Mouse (Mus musculus) NIH3T3 (cell line): ENCODE results near the gene Nol3.
A peak's percentile ranks its signal among the peaks of the same experiment; 100 is the strongest.
"Not testable (repeated sequence)": the region's sequence is repeated elsewhere in the genome, so short reads cannot be mapped to it uniquely, and the experiment has no call there.

Experiments used
- DNase-seq: peaks from one replicate; pipeline ENCODE4 v3.0.0-alpha.2; 2012; ENCODE audit warnings: low read depth

Nol3 gene

GRCm38 (mm10) chr8:105289805-105290460, 14.0 kb downstream of the Nol3 start, which contains the start of gene 4931428F04Rik:
4931428F04Rik (minus strand) TSS chr8:105289864.
- peak; percentile 33 for DNase-seq

DNA sequence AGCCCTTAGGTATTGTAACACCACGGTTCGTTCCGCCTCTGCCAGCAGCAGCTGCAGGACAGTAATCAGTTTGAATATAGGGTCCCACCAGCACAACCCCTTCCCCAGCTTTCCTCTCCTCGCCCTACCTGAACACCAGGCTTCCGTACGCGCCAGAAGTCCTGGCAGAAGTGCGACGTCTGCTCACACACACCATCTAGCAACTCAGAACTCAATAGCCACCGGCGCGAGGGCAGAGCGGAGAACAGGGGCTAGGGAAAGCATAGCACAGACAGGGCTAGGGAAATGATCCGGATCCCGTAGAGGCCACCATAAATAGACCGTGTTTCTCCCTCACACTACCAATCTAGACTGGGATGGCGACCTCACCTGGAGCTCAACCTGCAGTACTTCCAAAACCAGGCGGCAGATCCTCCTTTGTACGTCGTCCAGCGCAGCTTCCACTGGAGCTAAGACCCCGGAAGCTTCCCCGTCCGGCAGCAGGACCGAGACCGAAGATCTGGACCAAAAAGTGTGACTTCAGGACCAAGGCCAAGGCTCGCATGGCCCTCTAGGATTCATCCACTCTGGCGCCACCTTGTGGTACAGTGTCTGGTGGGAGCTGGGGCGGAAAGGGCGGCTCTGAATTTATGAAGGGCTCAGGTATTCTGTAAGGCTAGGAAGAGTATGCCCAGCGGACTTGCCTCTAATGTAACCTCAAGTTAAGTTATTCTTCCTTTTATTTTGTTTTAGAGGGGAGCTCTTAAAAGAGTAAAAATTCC, 14.8 kb downstream of the Nol3 start:
- DNase-seq = peak; percentile 88

DNA sequence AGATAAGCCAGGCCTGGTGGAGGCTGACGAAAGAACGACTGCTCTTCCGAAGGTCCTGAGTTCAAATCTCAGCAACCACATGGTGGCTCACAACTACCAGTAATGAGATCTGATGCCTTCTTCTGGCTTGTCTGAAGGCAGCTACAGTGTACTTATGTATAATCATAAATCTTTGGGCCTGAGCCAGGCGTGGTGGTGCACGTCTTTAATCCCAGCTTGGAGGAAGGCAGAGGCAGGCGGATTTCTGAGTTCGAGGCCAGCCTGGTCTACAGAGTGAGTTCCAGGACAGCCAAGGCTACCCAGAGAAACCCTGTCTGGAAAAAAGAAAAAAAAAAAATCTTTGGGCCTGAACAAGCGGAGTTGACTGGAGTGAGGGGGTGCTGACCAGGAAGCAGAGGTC, 15.4 kb downstream of the Nol3 start:
- not testable (repeated sequence) for DNase-seq

DNA sequence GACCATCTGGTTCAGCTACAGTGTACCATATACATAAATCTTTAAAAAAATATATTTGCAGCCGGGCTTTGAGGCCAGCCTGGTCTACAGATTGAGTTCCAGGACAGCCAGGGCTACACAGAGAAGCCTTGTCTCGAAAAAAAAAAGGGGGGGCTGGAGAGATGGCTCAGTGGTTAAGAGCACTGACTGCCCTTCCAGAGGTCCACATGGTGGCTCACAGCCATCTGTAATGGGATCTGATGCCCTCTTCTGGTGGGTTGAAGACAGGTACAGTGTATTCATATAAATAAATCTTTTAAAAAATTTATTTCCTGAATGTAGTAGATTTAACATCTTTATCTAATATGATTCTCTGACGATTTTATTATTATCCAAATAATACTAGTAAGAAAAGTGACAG, 15.9 kb downstream of the Nol3 start:
- peak; percentile 51 for DNase-seq

- DNase-seq = peak; percentile 83
These were observed 16.5 kb downstream of the Nol3 start for GRCm38 (mm10) chr8:105292471-105292870.

- DNase-seq = no peak
These were observed 17.5 kb downstream of the Nol3 start for GRCm38 (mm10) chr8:105293405-105293804.

- no peak for DNase-seq
These were observed 18.8 kb downstream of the Nol3 start for GRCm38 (mm10) chr8:105294776-105295175.

GRCm38 (mm10) chr8:105295256-105295655, 19.3 kb downstream of the Nol3 start:
- DNase-seq = no peak

- DNase-seq = no peak
These were observed 20.1 kb downstream of the Nol3 start, which contains the start of gene Exoc3l for GRCm38 (mm10) chr8:105295895-105296573. Exoc3l (minus strand) TSS chr8:105296101.

GRCm38 (mm10) chr8:105297511-105298192, 21.7 kb downstream of the Nol3 start, which contains the start of gene E2f4:
E2f4 (plus strand) TSS chr8:105297663.
- peak; percentile 95 for DNase-seq

DNA sequence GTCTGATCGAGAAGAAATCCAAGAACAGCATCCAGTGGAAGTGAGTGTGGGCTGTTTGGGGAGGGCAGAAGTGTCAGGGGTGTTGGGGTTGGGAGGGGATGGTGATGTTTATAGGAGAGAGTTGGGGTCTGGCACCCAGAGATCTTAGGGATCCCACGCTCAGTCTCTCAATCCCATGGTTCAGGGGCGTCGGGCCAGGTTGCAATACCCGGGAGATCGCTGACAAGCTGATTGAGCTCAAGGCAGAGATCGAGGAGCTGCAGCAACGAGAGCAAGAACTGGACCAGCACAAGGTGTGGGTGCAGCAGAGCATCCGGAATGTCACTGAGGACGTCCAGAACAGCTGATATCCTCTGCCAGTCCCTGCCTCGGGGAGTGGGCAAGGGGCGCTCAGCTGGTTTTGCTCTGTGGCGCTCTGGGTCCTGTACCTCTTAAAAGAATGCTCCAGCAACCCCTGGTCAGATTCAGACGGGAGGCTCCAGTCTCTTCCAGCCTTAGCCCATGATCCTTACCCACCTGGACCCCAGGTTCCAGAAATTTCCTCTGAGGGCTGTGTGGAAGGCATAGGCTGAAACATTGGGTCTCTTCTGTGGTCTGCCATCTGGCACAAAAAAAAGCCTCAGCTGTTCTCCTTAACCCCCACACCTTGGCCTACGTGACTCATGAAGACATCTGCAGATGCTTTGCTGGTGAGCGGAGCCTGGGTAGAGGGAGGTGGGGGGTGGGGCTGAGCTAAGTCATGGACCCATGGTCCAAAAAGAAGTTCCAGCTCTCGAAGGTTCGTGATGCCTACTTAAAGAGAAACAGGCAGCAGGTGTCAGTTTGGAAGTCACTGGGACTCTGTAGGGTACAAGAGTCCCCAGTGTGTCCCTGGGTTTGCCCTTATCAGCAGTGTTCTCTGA, 22.7 kb downstream of the Nol3 start:
- peak; percentile 73 for DNase-seq

GRCm38 (mm10) chr8:105299962-105300361, 24.0 kb downstream of the Nol3 start:
- no peak for DNase-seq

- DNase-seq = peak; percentile 33
These were observed 27.5 kb downstream of the Nol3 start for GRCm38 (mm10) chr8:105303396-105303795.

- no peak for DNase-seq
These were observed 27.9 kb downstream of the Nol3 start for GRCm38 (mm10) chr8:105303874-105304273.

DNA sequence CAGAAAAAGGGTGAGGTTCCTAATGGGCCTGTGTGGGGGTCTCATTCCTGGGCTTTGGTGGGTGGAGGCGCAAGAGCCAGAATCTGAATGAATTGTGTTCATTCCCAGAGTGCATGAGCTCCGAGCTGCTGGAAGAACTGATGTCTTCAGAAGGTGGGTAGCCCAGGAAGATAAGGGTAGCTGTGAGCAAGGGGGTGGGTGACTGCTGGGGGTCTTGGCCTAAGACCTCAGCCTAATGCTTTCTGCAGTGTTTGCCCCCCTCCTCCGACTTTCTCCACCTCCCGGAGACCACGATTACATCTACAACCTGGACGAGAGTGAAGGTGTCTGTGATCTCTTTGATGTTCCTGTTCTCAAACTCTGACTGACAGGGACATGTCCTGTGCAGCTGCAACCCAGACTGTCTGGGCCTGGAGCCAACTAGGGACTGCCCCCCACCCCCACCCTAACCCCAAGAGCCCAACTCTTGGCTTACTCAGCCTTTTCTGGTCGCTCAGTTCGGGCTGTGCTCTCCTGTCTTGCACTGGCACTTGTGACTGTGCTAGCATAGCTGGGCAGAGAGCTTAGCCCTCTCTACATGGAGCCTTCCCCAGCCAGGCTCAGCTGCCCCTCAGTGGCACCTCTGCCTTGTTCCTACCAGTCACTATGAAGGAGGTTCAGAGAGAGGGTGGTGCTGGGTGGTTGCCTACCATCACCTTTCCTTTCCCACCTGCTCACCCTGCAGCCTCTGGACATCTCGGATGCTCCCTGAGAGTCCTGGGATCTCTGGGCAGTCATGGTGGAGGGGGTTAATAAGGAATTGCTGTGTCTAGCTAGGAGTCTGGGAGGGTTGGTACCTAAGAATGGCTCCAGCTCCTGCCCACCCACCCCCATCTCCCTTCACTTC, 28.6 kb downstream of the Nol3 start:
- peak; percentile 61 for DNase-seq

DNA sequence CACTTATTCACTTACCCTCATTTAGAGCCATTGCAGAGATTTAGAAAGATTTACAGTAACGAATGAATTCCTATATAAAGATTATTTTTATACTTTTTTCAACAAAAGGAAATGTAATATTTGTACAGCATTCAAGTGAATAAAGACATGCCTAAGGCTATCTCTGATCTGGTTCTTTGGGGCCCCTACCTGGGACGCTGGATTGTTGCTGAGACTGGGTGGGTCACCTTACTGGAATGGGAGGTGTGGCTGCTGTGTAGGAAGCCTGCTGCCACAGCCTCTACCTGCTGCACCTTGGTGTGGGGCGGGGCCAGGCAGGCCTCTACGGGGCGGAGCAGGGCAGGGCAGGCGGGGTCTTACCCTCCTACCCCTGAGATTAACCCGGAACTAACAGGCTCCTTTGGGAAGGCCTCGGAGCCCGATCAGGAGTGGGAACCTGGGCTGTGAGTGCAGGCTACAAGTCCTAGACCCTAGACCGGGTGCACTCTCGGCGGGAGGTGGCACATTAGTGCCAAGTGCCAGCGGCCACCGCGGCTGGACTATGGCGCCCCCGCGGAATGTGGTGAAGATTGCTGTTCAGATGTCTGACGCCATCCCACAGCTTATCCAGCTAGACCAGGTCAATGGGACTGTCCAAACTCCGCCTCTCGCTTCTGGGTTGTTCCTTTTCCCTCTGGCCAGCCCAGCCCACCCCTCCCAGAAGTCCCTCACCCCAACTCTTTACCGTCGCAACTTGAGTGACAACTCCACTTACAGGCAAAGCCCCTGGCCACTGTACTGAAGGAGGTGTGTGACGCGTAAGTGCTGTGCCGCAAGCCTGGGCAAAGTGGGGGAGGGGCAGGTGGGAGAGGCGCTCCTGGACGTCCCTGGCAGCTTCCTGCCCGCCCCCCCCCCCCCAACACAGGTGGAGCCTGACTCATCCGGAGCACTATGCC, 29.5 kb downstream of the Nol3 start, which contains the start of gene Elmo3:
Elmo3 (plus strand) TSS at position 391 of the 935 bp plus-strand sequence.
- peak; percentile 36 for DNase-seq

DNA sequence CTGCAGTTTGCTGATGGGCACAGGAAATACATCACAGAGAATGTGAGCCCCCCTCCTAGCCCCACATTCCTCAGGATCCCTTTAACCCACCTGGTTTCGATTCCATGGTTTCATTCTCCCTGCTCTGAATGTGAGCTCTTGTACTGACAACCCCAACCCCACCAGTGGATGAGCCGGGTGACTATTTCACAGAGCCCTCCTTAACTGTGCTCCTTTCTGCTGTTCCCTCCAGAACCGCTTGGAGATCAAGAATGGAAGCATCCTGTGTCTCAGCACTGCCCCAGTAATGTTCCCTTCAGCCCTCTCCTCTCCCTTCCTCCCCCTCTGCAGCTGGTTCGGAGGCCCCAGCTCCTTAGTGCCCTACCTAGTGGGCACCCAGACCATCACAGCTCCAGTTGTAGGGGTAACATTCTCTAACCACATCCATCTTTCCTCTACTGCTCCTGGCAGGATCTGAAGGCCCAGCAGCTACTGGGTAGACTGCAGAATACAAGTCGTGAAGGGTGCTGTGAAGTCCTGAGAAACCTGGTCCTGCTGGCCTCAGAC, 30.3 kb downstream of the Nol3 start:
- no peak for DNase-seq

DNA sequence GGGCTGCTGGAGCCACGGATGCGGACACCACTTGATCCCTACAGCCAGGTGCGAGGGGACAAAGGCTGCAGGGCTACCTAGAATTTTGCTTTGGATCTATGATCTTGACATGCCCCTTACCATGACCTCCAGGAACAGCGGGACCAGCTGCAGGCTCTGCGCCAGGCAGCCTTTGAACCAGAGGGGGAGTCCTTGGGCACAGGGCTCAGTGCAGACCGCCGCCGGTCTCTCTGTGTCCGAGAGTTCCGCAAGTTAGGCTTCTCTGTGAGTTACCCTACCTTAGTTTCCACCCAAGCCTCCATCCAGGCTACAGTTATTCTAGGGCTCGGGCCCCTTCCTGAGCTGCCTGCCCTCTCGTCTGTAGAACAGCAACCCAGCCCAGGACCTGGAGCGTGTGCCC, 31.7 kb downstream of the Nol3 start:
- no peak for DNase-seq

- DNase-seq = no peak
These were observed 32.5 kb downstream of the Nol3 start for GRCm38 (mm10) chr8:105308428-105308827.
